Mouse (Mus musculus) CH12.LX (cell line): Measurements from ENCODE around the gene Gstp2. TPM values are rescaled to one million over a fixed set of nuclear protein-coding genes. Genes with fewer than 3 reads are reported as not detected.

Experiments
- DNase-seq: peaks from one replicate; pipeline ENCODE4 v3.0.0-alpha.2; 2013; ENCODE audit errors: extremely low read depth
- H3K27ac ChIP-seq: 2 replicates; pipeline ENCODE4 v1.5.1; 2012; ENCODE audit warnings: low read depth, mild to moderate bottlenecking, control low read depth, moderate library complexity; ENCODE audit not compliant: insufficient read depth
- H3K27me3 ChIP-seq: replicated peaks from 2 replicates; pipeline ENCODE3; 2012; ENCODE audit warnings: inconsistent platforms
- H3K36me3 ChIP-seq, 2 experiments: replicated peaks in 1 of 2; 2 replicates each; pipeline versions ENCODE3 to v1.6.1; 2012; ENCODE audit warnings: inconsistent platforms in 1 of 2, low read length in 1 of 2, mild to moderate bottlenecking in 1 of 2, mixed read lengths in 1 of 2, moderate library complexity in 1 of 2; ENCODE audit not compliant: control insufficient read depth in 1 of 2, insufficient read depth in 1 of 2
- H3K4me1 ChIP-seq, 2 experiments: 2 replicates each; pipeline ENCODE4 v1.6.1; 2012; ENCODE audit warnings: inconsistent platforms in 1 of 2, moderate library complexity in 1 of 2; ENCODE audit not compliant: insufficient read depth in 2 of 2, control insufficient read depth in 1 of 2
- H3K4me2 ChIP-seq: 2 replicates; pipeline ENCODE4 v1.6.1; 2012; ENCODE audit warnings: low read depth, mild to moderate bottlenecking, control low read depth; ENCODE audit not compliant: poor library complexity, insufficient read depth, severe bottlenecking
- H3K4me3 ChIP-seq, 3 experiments: fragments of 150-350 bp in 1 of 3; sonication (generic) in 1 of 3; replicated peaks in 1 of 3; 2 replicates each; pipeline versions ENCODE3 to v1.5.1; 2011 to 2012; ENCODE audit warnings: low read depth in 2 of 3, low read length in 2 of 3, mild to moderate bottlenecking in 2 of 3, moderate library complexity in 2 of 3, control low read depth in 1 of 3, improper control_type of control experiment in 1 of 3, inconsistent platforms in 1 of 3, mixed read lengths in 1 of 3; ENCODE audit not compliant: poor library complexity in 1 of 3
- H3K79me2 ChIP-seq: replicated peaks from 2 replicates; pipeline ENCODE4 v1.6.1; 2012; ENCODE audit warnings: mild to moderate bottlenecking, moderate library complexity; ENCODE audit not compliant: control insufficient read depth, poor library complexity, insufficient read depth, severe bottlenecking; ENCODE audit errors: extremely low read depth
- H3K9ac ChIP-seq: 2 replicates; pipeline ENCODE4 v1.6.1; 2012; ENCODE audit warnings: low read depth, mild to moderate bottlenecking, control low read depth, moderate library complexity; ENCODE audit not compliant: insufficient read depth
- H3K9me3 ChIP-seq: replicated peaks from 2 replicates; pipeline ENCODE3; 2012; ENCODE audit warnings: low read length, inconsistent platforms, mixed read lengths
- BHLHE40 ChIP-seq: IDR thresholded peaks from 2 replicates; pipeline ENCODE4 v1.6.1; 2011; ENCODE audit warnings: mild to moderate bottlenecking, low read depth, low read length, improper control_type of control experiment
- CHD1 ChIP-seq: IDR thresholded peaks from 2 replicates; pipeline ENCODE4 v1.6.1; 2012; ENCODE audit warnings: low read depth, low read length, improper control_type of control experiment, inconsistent platforms
- E2F4 ChIP-seq: IDR thresholded peaks from 2 replicates; pipeline ENCODE4 v1.6.1; 2011; ENCODE audit warnings: low read depth, low read length, improper control_type of control experiment; ENCODE audit not compliant: insufficient replicate concordance
- EP300 ChIP-seq: IDR thresholded peaks from 2 replicates; pipeline ENCODE4 v1.6.1; 2011; ENCODE audit warnings: low read length, improper control_type of control experiment
- ETS1 ChIP-seq: conservative IDR thresholded peaks from 2 replicates; pipeline ENCODE4 v1.6.1; 2012; ENCODE audit warnings: low read depth, mild to moderate bottlenecking, inconsistent platforms, low read length, improper control_type of control experiment, moderate library complexity
- JUND ChIP-seq: conservative IDR thresholded peaks from 2 replicates; pipeline ENCODE4 v1.6.1; 2011; ENCODE audit warnings: low read depth, low read length, improper control_type of control experiment
- MAFK ChIP-seq: IDR thresholded peaks from 2 replicates; pipeline ENCODE4 v1.6.1; 2011; ENCODE audit warnings: low read length, improper control_type of control experiment; ENCODE audit not compliant: insufficient replicate concordance
- MAX ChIP-seq: IDR thresholded peaks from 2 replicates; pipeline ENCODE4 v1.6.1; 2011; ENCODE audit warnings: low read length, improper control_type of control experiment
- MXI1 ChIP-seq: IDR thresholded peaks from 2 replicates; pipeline ENCODE4 v1.6.1; 2011; ENCODE audit warnings: mild to moderate bottlenecking, low read depth, low read length, improper control_type of control experiment
- MYC ChIP-seq: IDR thresholded peaks from 2 replicates; pipeline ENCODE4 v1.6.1; 2011; ENCODE audit warnings: low read depth, mild to moderate bottlenecking, improper control_type of control experiment, low read length
- NELFE ChIP-seq: IDR thresholded peaks from 2 replicates; pipeline ENCODE4 v1.6.1; 2011; ENCODE audit warnings: low read depth, low read length, improper control_type of control experiment
- NRF1 ChIP-seq: IDR thresholded peaks from 2 replicates; pipeline ENCODE4 v1.6.1; 2014; ENCODE audit warnings: low read depth, mild to moderate bottlenecking, inconsistent platforms, low read length, improper control_type of control experiment, moderate library complexity
- PAX5 ChIP-seq: IDR thresholded peaks from 2 replicates; pipeline ENCODE4 v1.6.1; 2012; ENCODE audit warnings: low read length, inconsistent platforms, mixed read lengths
- POLR2A ChIP-seq: IDR thresholded peaks from 2 replicates; pipeline ENCODE4 v1.6.1; 2011; ENCODE audit warnings: low read depth, mild to moderate bottlenecking, improper control_type of control experiment, low read length
- SIN3A ChIP-seq: IDR thresholded peaks from 2 replicates; pipeline ENCODE4 v1.6.1; 2012; ENCODE audit warnings: low read length, improper control_type of control experiment, inconsistent platforms
- SMC3 ChIP-seq: IDR thresholded peaks from 2 replicates; pipeline ENCODE4 v1.6.1; 2011; ENCODE audit warnings: low read depth, low read length, improper control_type of control experiment
- TCF12 ChIP-seq: IDR thresholded peaks from 2 replicates; pipeline ENCODE4 v1.6.1; 2014; ENCODE audit warnings: low read depth, mild to moderate bottlenecking, inconsistent platforms, low read length, improper control_type of control experiment
- USF2 ChIP-seq: conservative IDR thresholded peaks from 2 replicates; pipeline ENCODE4 v1.6.1; 2011; ENCODE audit warnings: low read depth, low read length, improper control_type of control experiment
- ZMIZ1 ChIP-seq: IDR thresholded peaks from 2 replicates; pipeline ENCODE4 v1.6.1; 2012; ENCODE audit warnings: low read depth, mild to moderate bottlenecking, inconsistent platforms, low read length, improper control_type of control experiment
- ZNF384 ChIP-seq: IDR thresholded peaks from 2 replicates; pipeline ENCODE4 v1.6.1; 2012; ENCODE audit warnings: low read depth, low read length, improper control_type of control experiment, inconsistent platforms
- dilution Hi-C: fragments of 300-500 bp; cut with MboI; formaldehyde crosslinking; loops from 2 replicates; pipeline ENCODE4 v1.14.3; 2020; ENCODE audit warnings: low sequenced_read_pairs; ENCODE audit not compliant: extremely low pct_unique_long_range_greater_than_20kb, extremely low pct_ligation_motif_present
- in situ Hi-C: fragments of 300-500 bp; cut with MboI; formaldehyde crosslinking; loops from 3 replicates; pipeline ENCODE4 v1.14.3; 2019; ENCODE audit warnings: low sequenced_read_pairs, low pct_ligation_motif_present, low pct_unique_long_range_greater_than_20kb, mixed read lengths
- polyA plus RNA-seq: library from polyadenylated mRNA; unstranded; fragments of >175 nt; gene quantifications from 2 replicates; pipeline ENCODE4 v1.2.1, GENCODE M21; 2012; ENCODE audit warnings: low read depth; ENCODE audit not compliant: insufficient read length
- total RNA-seq, 2 experiments: library from RNA; depleted of rRNA; stranded (reverse); fragments of 300-350 nt in 1 of 2; fragments of >200 nt in 1 of 2; gene quantifications; 2 replicates each; pipeline ENCODE4 v1.2.3; 2012 to 2014

The Gstp2 gene
- total and polyA plus RNA-seq, 3 experiments = 1.4 to 21.1 TPM; not detected in 1

- no peak overlapping the region for H3K4me3 ChIP-seq
- H3K79me2 ChIP-seq = peaks cover under 1% of the 10 kb centered on the region
- in situ Hi-C loops = no loop called here
- no peak overlapping the region for H3K4me2 ChIP-seq
- no peaks in the 10 kb centered on the region for H3K9me3 ChIP-seq
- no peak for TF ChIP-seq TCF12
- no peak for TF ChIP-seq CHD1
- no peak for TF ChIP-seq EP300
- TF ChIP-seq PAX5 = no peak
- no peak for TF ChIP-seq SIN3A
- no peak for TF ChIP-seq JUND
- no peak for TF ChIP-seq E2F4
- TF ChIP-seq NELFE = no peak
- no peak for TF ChIP-seq NRF1
- TF ChIP-seq ZMIZ1 = no peak
- TF ChIP-seq MAX = no peak
- TF ChIP-seq POLR2A = no peak
- no peak for TF ChIP-seq USF2
- no peak for TF ChIP-seq BHLHE40
- TF ChIP-seq MYC = no peak
- no peak for TF ChIP-seq MAFK
- H3K27me3 ChIP-seq = peaks cover 11% of the 10 kb centered on the region
- dilution Hi-C loops = no loop called here
- H3K27ac ChIP-seq = no peak overlapping the region
- DNase-seq = no peak
- no peaks in the 10 kb centered on the region for H3K36me3 ChIP-seq
- H3K4me1 ChIP-seq = peaks cover 0 to 8% of the 10 kb centered on the region in 2 experiments; a peak in 2 of 4 replicates
- H3K9ac ChIP-seq = no peak overlapping the region
Measured at GRCm38 (mm10) chr19:4092750-4093149, 46.9 kb upstream of the Gstp2 start.

- Histone ChIP-seq H3K27me3 (peaks cover 21% of the 10 kb centered on the region), H3K4me3 (no peak overlapping the region), H3K9me3 (no peaks in the 10 kb centered on the region), H3K9ac (no peak overlapping the region), H3K4me1 (peaks cover 0 to 7% of the 10 kb centered on the region in 2 experiments; a peak in 2 of 4 replicates), H3K36me3 (no peaks in the 10 kb centered on the region), H3K4me2 (no peak overlapping the region), H3K27ac (no peak overlapping the region), H3K79me2 (no peaks in the 10 kb centered on the region)
- no peak for DNase-seq
- dilution Hi-C loops (no loop called here), in situ Hi-C loops (no loop called here)
- peak; percentile 50; the same call in 1 of the 2 replicates for TF ChIP-seq MAFK
- TF ChIP-seq E2F4 = no peak
- TF ChIP-seq ETS1 = no peak
- no peak for TF ChIP-seq MXI1
- peak; percentile 47; the same call in 1 of the 2 replicates for TF ChIP-seq ZNF384
- no peak for TF ChIP-seq SMC3
Measured at GRCm38 (mm10) chr19:4091383-4091782, 45.6 kb upstream of the Gstp2 start.
